ENCODE assay signal across 9 mouse cellular contexts in the genomic region with DNA sequence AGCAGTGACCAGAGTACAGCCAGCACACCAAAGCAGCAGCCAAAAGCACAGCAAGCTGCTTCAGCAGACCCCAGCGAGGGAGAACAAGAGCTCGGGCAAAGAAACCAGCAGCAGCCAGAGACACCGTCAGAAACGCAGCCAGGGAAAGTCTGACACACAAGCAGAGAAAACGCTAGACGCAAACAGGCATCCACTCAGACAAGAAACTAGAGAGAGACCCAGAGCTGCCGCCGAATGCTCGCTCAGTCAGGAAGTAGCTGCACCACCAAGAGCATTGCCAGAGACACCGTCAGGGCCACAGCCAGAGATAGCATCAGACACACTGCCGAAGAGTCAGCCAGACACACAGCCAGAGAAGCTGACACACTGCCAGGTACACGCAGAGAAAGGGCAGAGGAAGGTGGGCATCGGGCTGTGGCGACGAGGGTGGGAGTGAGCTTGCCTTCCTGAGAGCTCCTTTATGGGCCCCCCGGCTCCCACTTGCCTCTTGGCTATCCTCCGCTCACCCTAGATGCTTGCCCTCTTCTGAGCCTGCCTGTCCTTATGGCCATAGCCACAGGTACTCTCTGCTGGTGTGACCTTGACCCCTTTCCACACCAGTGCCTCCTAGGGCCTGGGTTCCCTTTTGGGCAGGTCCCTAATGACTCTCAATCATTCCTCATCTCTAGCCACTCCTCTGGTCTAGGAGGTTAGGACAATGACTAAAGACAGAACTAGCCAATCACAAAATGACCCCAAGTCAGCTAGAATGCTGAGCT. TPM values are rescaled to one million over a fixed set of nuclear protein-coding genes. Genes with fewer than 3 reads are reported as not detected.
DNase-seq lines count a peak whose midpoint lies in the region; ATAC-seq and TF ChIP-seq lines count a peak whose summit lies in the region.
"Had no signal": no experiment of that assay in that cellular context is flagged by ENCODE, and none has a peak within 500 bp of the region (broad histone marks: within the 10 kb centered on the region; RNA-seq: fewer than 3 reads in every experiment).

No protein-coding gene starts in this region.

- peak; percentile 71 to 87 for DNase-seq in adrenal gland, adult (ENCODE audit: inconsistent age in 2 of 2, low spot score in 1 of 2)
- no peak for DNase-seq in adrenal gland, adult 18-20 months (ENCODE audit: low spot score in 2 of 2)
- peak; percentile 59 for DNase-seq in lung, embryonic 14.5 days
- no peak for DNase-seq in lung, adult 2 months
- DNase-seq in spleen, postnatal 36 days (ENCODE audit: low spot score in 2 of 2) = no peak
- DNase-seq in urinary bladder, postnatal 10 days (ENCODE audit: low spot score) = no peak
- DNase-seq: thymus, postnatal 14 days had no signal

- peak overlapping the region; percentile 31; the same call in 1 of the 2 replicates for H3K4me2 ChIP-seq in lung, embryonic 14.5 days
- peak overlapping the region; percentile 35 for H3K4me2 ChIP-seq in forebrain, embryonic 13.5 days
- H3K4me2 ChIP-seq in neural tube, embryonic 12.5 days (replicated peaks) = peak overlapping the region; percentile 20; the same call in 1 of the 2 replicates

- TF ChIP-seq POLR2A in lung, adult 2 months (IDR thresholded peaks at IDR 0.05; ENCODE audit: borderline replicate concordance, extremely low read depth, low read depth, low read length) = no peak

- WGBS in lung, embryonic 14.5 days = 39% methylated on average over 17 of the region's 17 CpGs
- 55% methylated on average over 17 of the region's 17 CpGs for WGBS in lung, adult 2 months
- WGBS in forebrain, embryonic 13.5 days = 49% methylated on average over 17 of the region's 17 CpGs
- 79% methylated on average over 17 of the region's 17 CpGs for WGBS in neural tube, embryonic 12.5 days

- H3K27me3 ChIP-seq in lung, embryonic 14.5 days (ENCODE audit: insufficient read depth, low read length) = peaks cover 4% of the 10 kb centered on the region; the same call in 1 of the 2 replicates
- H3K27me3 ChIP-seq in forebrain, embryonic 13.5 days = no peaks in the 10 kb centered on the region
- H3K27me3 ChIP-seq in neural tube, embryonic 12.5 days (replicated peaks) = no peaks in the 10 kb centered on the region

- no peak overlapping the region for H3K9ac ChIP-seq in lung, embryonic 14.5 days
- H3K9ac ChIP-seq in forebrain, embryonic 13.5 days = peak overlapping the region; percentile 53
- 0 out of 2 replicates have a peak overlapping the region, but pooled peaks have one; percentile 26 for H3K9ac ChIP-seq in neural tube, embryonic 12.5 days

- H3K36me3 ChIP-seq in lung, embryonic 14.5 days (ENCODE audit: insufficient read depth) = 0 out of 2 replicates have a peak, but pooled peaks cover 2% of the 10 kb centered on the region
- H3K36me3 ChIP-seq in forebrain, embryonic 13.5 days (ENCODE audit: poor library complexity, severe bottlenecking) = peaks cover 14% of the 10 kb centered on the region; the same call in 1 of the 2 replicates
- peaks cover 14% of the 10 kb centered on the region; the same call in 1 of the 2 replicates for H3K36me3 ChIP-seq in neural tube, embryonic 12.5 days

- ATAC-seq in lung, embryonic 14.5 days (ENCODE audit: insufficient read depth) = no peak
- ATAC-seq in forebrain, embryonic 13.5 days = no peak
- no peak for ATAC-seq in neural tube, embryonic 12.5 days (ENCODE audit: low FRiP score, low read depth)

- H3K9me3 ChIP-seq in lung, embryonic 14.5 days (ENCODE audit: low read depth, low read length) = no peaks in the 10 kb centered on the region
- H3K9me3 ChIP-seq in forebrain, embryonic 13.5 days (replicated peaks) = no peaks in the 10 kb centered on the region
- H3K9me3 ChIP-seq in neural tube, embryonic 12.5 days = no peaks in the 10 kb centered on the region

- no peak overlapping the region for H3K4me3 ChIP-seq in lung, embryonic 14.5 days (ENCODE audit: low read depth, low read length)
- H3K4me3 ChIP-seq in lung, adult 2 months (replicated peaks; ENCODE audit: extremely low read depth, low read depth, low read length) = no peak overlapping the region
- no peak overlapping the region for H3K4me3 ChIP-seq in forebrain, embryonic 13.5 days
- no peak overlapping the region for H3K4me3 ChIP-seq in neural tube, embryonic 12.5 days

- TF ChIP-seq CTCF in lung, embryonic 14.5 days (IDR thresholded peaks at IDR 0.05; ENCODE audit: low read depth) = no peak
- no peak for TF ChIP-seq CTCF in lung, adult 2 months (IDR thresholded peaks at IDR 0.05; ENCODE audit: insufficient read depth, low read length)

- H3K27ac ChIP-seq in lung, embryonic 14.5 days (ENCODE audit: low read depth) = peak overlapping the region; percentile 80
- peak overlapping the region; percentile 76 for H3K27ac ChIP-seq in forebrain, embryonic 13.5 days
- H3K27ac ChIP-seq in neural tube, embryonic 12.5 days = no peak overlapping the region

- peaks cover 43% of the 10 kb centered on the region for H3K4me1 ChIP-seq in lung, embryonic 14.5 days (ENCODE audit: insufficient read depth)
- H3K4me1 ChIP-seq in lung, adult 2 months (ENCODE audit: control insufficient read depth, insufficient read depth, low read length) = no peaks in the 10 kb centered on the region
- H3K4me1 ChIP-seq in forebrain, embryonic 13.5 days = peaks cover 99% of the 10 kb centered on the region
- peaks cover 91% of the 10 kb centered on the region for H3K4me1 ChIP-seq in neural tube, embryonic 12.5 days

RNA-seq across cellular contexts. Expression of a gene that starts 20.5 kb away (rescaled TPM):
- total RNA-seq in adrenal gland, adult 18-20 months (2021) = 10 to 100 TPM; 36.2 to 36.6 TPM
- polyA plus RNA-seq in lung, embryonic 14.5 days (2014; fragmentation: Nextera tagmentation; extraction: Ambion mirVana) = 8.2 and 9.6 TPM in 2 replicates
- polyA plus RNA-seq in lung, adult 2 months (2012; rRNA removed) = 10.5 and 14.0 TPM in 2 replicates
- 21.1 and 21.8 TPM in 2 replicates for polyA plus RNA-seq in forebrain, embryonic 13.5 days (2015; fragmentation: Nextera tagmentation; extraction: Ambion mirVana)
- polyA plus RNA-seq in neural tube, embryonic 12.5 days (2016; fragmentation: Nextera tagmentation; extraction: Ambion mirVana) = 32.8 and 36.4 TPM in 2 replicates

RNA-seq across cellular contexts. Expression of a gene that starts 23.4 kb away (rescaled TPM):
- total RNA-seq in adrenal gland, adult 18-20 months (2021) = 10 to 100 TPM; 83.8 to 95.0 TPM
- polyA plus RNA-seq in lung, embryonic 14.5 days (2014; fragmentation: Nextera tagmentation; extraction: Ambion mirVana) = 111 and 129 TPM in 2 replicates
- polyA plus RNA-seq in lung, adult 2 months (2012; rRNA removed) = 107 and 109 TPM in 2 replicates
- 28.1 and 30.7 TPM in 2 replicates for polyA plus RNA-seq in forebrain, embryonic 13.5 days (2015; fragmentation: Nextera tagmentation; extraction: Ambion mirVana)
- polyA plus RNA-seq in neural tube, embryonic 12.5 days (2016; fragmentation: Nextera tagmentation; extraction: Ambion mirVana) = 73.3 and 79.5 TPM in 2 replicates

RNA-seq across cellular contexts. Expression of a gene that starts 36.3 kb away (rescaled TPM):
- total RNA-seq in adrenal gland, adult 18-20 months (2021) = 1 to 10 TPM; 2.3 to 4.1 TPM
- polyA plus RNA-seq in lung, embryonic 14.5 days (2014; fragmentation: Nextera tagmentation; extraction: Ambion mirVana) = 11.5 and 15.4 TPM in 2 replicates
- polyA plus RNA-seq in lung, adult 2 months (2012; rRNA removed) = 36.4 and 48.9 TPM in 2 replicates
- 47.8 and 50.6 TPM in 2 replicates for polyA plus RNA-seq in forebrain, embryonic 13.5 days (2015; fragmentation: Nextera tagmentation; extraction: Ambion mirVana)
- 73.6 and 74.1 TPM in 2 replicates for polyA plus RNA-seq in neural tube, embryonic 12.5 days (2016; fragmentation: Nextera tagmentation; extraction: Ambion mirVana)

RNA-seq across cellular contexts. Expression of a gene that starts 36.9 kb away (rescaled TPM):
- 10 to 100 TPM; 34.3 to 37.0 TPM for total RNA-seq in adrenal gland, adult 18-20 months (2021)
- 87.1 and 90.3 TPM in 2 replicates for polyA plus RNA-seq in lung, embryonic 14.5 days (2014; fragmentation: Nextera tagmentation; extraction: Ambion mirVana)
- 42.8 and 44.3 TPM in 2 replicates for polyA plus RNA-seq in lung, adult 2 months (2012; rRNA removed)
- polyA plus RNA-seq in forebrain, embryonic 13.5 days (2015; fragmentation: Nextera tagmentation; extraction: Ambion mirVana) = 80.7 and 83.8 TPM in 2 replicates
- 65.9 and 66.9 TPM in 2 replicates for polyA plus RNA-seq in neural tube, embryonic 12.5 days (2016; fragmentation: Nextera tagmentation; extraction: Ambion mirVana)

RNA-seq across cellular contexts. Expression of a gene that starts 46.5 kb away (rescaled TPM):
- 100 to 1,000 TPM; 115 to 123 TPM for total RNA-seq in adrenal gland, adult 18-20 months (2021)
- polyA plus RNA-seq in lung, embryonic 14.5 days (2014; fragmentation: Nextera tagmentation; extraction: Ambion mirVana) = 103 and 106 TPM in 2 replicates
- 44.3 and 45.0 TPM in 2 replicates for polyA plus RNA-seq in lung, adult 2 months (2012; rRNA removed)
- 259 and 262 TPM in 2 replicates for polyA plus RNA-seq in forebrain, embryonic 13.5 days (2015; fragmentation: Nextera tagmentation; extraction: Ambion mirVana)
- 225 and 233 TPM in 2 replicates for polyA plus RNA-seq in neural tube, embryonic 12.5 days (2016; fragmentation: Nextera tagmentation; extraction: Ambion mirVana)

Comparison
In these comparisons a context has a peak if more than half of its experiments do, and no peak if none do; other contexts are left out.
1. DNase-seq: peak in adrenal gland, adult (2 of 2) and lung, embryonic 14.5 days (single experiment); none in adrenal gland, adult 18-20 months (0 of 2), lung, adult 2 months (single experiment), spleen, postnatal 36 days (0 of 2) and urinary bladder, postnatal 10 days (single experiment).
2. Peak in every context shown above with its lines, with median percentiles within 50 percentile points of each other: H3K4me2 ChIP-seq.